Mouse (Mus musculus): ENCODE measurements at regions not wholly inside any gene's neighbourhood (a gene's known extent, or its start where the extent isn't known, plus 50 kb on each side); places are given as distances from the start of the nearest gene placed in this dataset.

- no peak for DNase-seq
Measured at GRCm38 (mm10) chr13:110642792-110643191, 247.9 kb downstream of the Plk2 start.

GRCm38 (mm10) chr13:110643198-110643896, 248.5 kb downstream of the Plk2 start:
- Histone ChIP-seq H3K4me3 (ENCODE audit: insufficient read depth, low read depth, low read length) (peak overlapping the region; percentile 18; the same call in 1 of the 2 replicates), H3K27ac (ENCODE audit: insufficient read depth, low read depth, low read length) (peak overlapping the region; percentile 59; the same call in 1 of the 2 replicates), H3K4me1 (ENCODE audit: control insufficient read depth, insufficient read depth, low read length) (0 out of 2 replicates have a peak, but pooled peaks cover 6% of the 10 kb centered on the region), H3K27me3 (replicated peaks; ENCODE audit: control insufficient read depth, insufficient read depth, low read length) (no peaks in the 10 kb centered on the region), H3K36me3 (ENCODE audit: control insufficient read depth, insufficient read depth, low read length) (no peaks in the 10 kb centered on the region)
- 16% methylated on average over 11 of the region's 11 CpGs for WGBS
- DNase-seq: peak; percentile 60
- TF ChIP-seq CTCF (conservative IDR thresholded peaks at IDR 0.05; ENCODE audit: insufficient read depth, insufficient read length, low read depth, low read length) (no peak), POLR2A (IDR thresholded peaks at IDR 0.05; ENCODE audit: low read depth, low read length) (no peak)

More at GRCm38 (mm10) chr13:110642792-110643191, 247.9 kb downstream of the Plk2 start:
- Histone ChIP-seq H3K27ac (ENCODE audit: insufficient read depth, low read depth, low read length) (no peak overlapping the region), H3K4me1 (ENCODE audit: control insufficient read depth, insufficient read depth, low read length) (0 out of 2 replicates have a peak, but pooled peaks cover 6% of the 10 kb centered on the region), H3K27me3 (replicated peaks; ENCODE audit: control insufficient read depth, insufficient read depth, low read length) (no peaks in the 10 kb centered on the region), H3K36me3 (ENCODE audit: control insufficient read depth, insufficient read depth, low read length) (no peaks in the 10 kb centered on the region), H3K4me3 (ENCODE audit: insufficient read depth, low read depth, low read length) (no peak overlapping the region)
- 79% methylated on average over 3 of the region's 3 CpGs for WGBS
- TF ChIP-seq POLR2A (IDR thresholded peaks at IDR 0.05; ENCODE audit: low read depth, low read length) (no peak), CTCF (conservative IDR thresholded peaks at IDR 0.05; ENCODE audit: insufficient read depth, insufficient read length, low read depth, low read length) (no peak)

- peak overlapping the region; percentile 18; the same call in 1 of the 2 replicates for H3K4me3 ChIP-seq (ENCODE audit: insufficient read depth, low read depth, low read length)
- no peak for DNase-seq
- no peaks in the 10 kb centered on the region for H3K27me3 ChIP-seq (replicated peaks; ENCODE audit: control insufficient read depth, insufficient read depth, low read length)
- H3K36me3 ChIP-seq (ENCODE audit: control insufficient read depth, insufficient read depth, low read length): no peaks in the 10 kb centered on the region
- 0 out of 2 replicates have a peak overlapping the region, but pooled peaks have one; percentile 59 for H3K27ac ChIP-seq (ENCODE audit: insufficient read depth, low read depth, low read length)
- 0 out of 2 replicates have a peak, but pooled peaks cover 6% of the 10 kb centered on the region for H3K4me1 ChIP-seq (ENCODE audit: control insufficient read depth, insufficient read depth, low read length)
- 41% methylated on average over 3 of the region's 3 CpGs for WGBS
- no peak for TF ChIP-seq POLR2A (IDR thresholded peaks at IDR 0.05; ENCODE audit: low read depth, low read length)
- TF ChIP-seq CTCF (conservative IDR thresholded peaks at IDR 0.05; ENCODE audit: insufficient read depth, insufficient read length, low read depth, low read length): no peak
Measured at GRCm38 (mm10) chr13:110643897-110644213, 249.0 kb downstream of the Plk2 start.

GRCm38 (mm10) chr13:110649378-110649777, 254.5 kb downstream of the Plk2 start:
- no peak for DNase-seq
- 75% methylated on average over 1 of the region's 1 CpGs for WGBS
- Histone ChIP-seq H3K4me3 (ENCODE audit: insufficient read depth, low read depth, low read length) (no peak overlapping the region), H3K4me1 (ENCODE audit: control insufficient read depth, insufficient read depth, low read length) (no peaks in the 10 kb centered on the region), H3K27me3 (replicated peaks; ENCODE audit: control insufficient read depth, insufficient read depth, low read length) (no peaks in the 10 kb centered on the region), H3K36me3 (ENCODE audit: control insufficient read depth, insufficient read depth, low read length) (no peaks in the 10 kb centered on the region), H3K27ac (ENCODE audit: insufficient read depth, low read depth, low read length) (no peak overlapping the region)
- TF ChIP-seq POLR2A (IDR thresholded peaks at IDR 0.05; ENCODE audit: low read depth, low read length): no peak

- WGBS: 42% methylated on average over 2 of the region's 2 CpGs
- no peak for TF ChIP-seq POLR2A (IDR thresholded peaks at IDR 0.05; ENCODE audit: low read depth, low read length)
- TF ChIP-seq CTCF (conservative IDR thresholded peaks at IDR 0.05; ENCODE audit: insufficient read depth, insufficient read length, low read depth, low read length): no peak
- H3K36me3 ChIP-seq (ENCODE audit: control insufficient read depth, insufficient read depth, low read length): no peaks in the 10 kb centered on the region
- DNase-seq: no peak
- H3K4me3 ChIP-seq (ENCODE audit: insufficient read depth, low read depth, low read length): no peak overlapping the region
- H3K27me3 ChIP-seq (replicated peaks; ENCODE audit: control insufficient read depth, insufficient read depth, low read length): no peaks in the 10 kb centered on the region
- H3K27ac ChIP-seq (ENCODE audit: insufficient read depth, low read depth, low read length): no peak overlapping the region
- no peaks in the 10 kb centered on the region for H3K4me1 ChIP-seq (ENCODE audit: control insufficient read depth, insufficient read depth, low read length)
Measured at GRCm38 (mm10) chr13:110649870-110650497, 255.1 kb downstream of the Plk2 start.

GRCm38 (mm10) chr13:110652201-110652600, 257.4 kb downstream of the Plk2 start:
- Histone ChIP-seq H3K4me1 (ENCODE audit: control insufficient read depth, insufficient read depth, low read length) (no peaks in the 10 kb centered on the region), H3K36me3 (ENCODE audit: control insufficient read depth, insufficient read depth, low read length) (no peaks in the 10 kb centered on the region), H3K4me3 (ENCODE audit: insufficient read depth, low read depth, low read length) (no peak overlapping the region), H3K27me3 (replicated peaks; ENCODE audit: control insufficient read depth, insufficient read depth, low read length) (no peaks in the 10 kb centered on the region), H3K27ac (ENCODE audit: insufficient read depth, low read depth, low read length) (no peak overlapping the region)
- WGBS: 62% methylated on average over 7 of the region's 7 CpGs
- TF ChIP-seq CTCF (conservative IDR thresholded peaks at IDR 0.05; ENCODE audit: insufficient read depth, insufficient read length, low read depth, low read length) (no peak), POLR2A (IDR thresholded peaks at IDR 0.05; ENCODE audit: low read depth, low read length) (no peak)
- DNase-seq: no peak

GRCm38 (mm10) chr13:110665073-110665800, 270.4 kb downstream of the Plk2 start:
- Histone ChIP-seq H3K27ac (ENCODE audit: insufficient read depth, low read depth, low read length) (no peak overlapping the region), H3K36me3 (ENCODE audit: control insufficient read depth, insufficient read depth, low read length) (no peaks in the 10 kb centered on the region), H3K27me3 (replicated peaks; ENCODE audit: control insufficient read depth, insufficient read depth, low read length) (no peaks in the 10 kb centered on the region), H3K4me1 (ENCODE audit: control insufficient read depth, insufficient read depth, low read length) (no peaks in the 10 kb centered on the region), H3K4me3 (ENCODE audit: insufficient read depth, low read depth, low read length) (no peak overlapping the region)
- TF ChIP-seq POLR2A (IDR thresholded peaks at IDR 0.05; ENCODE audit: low read depth, low read length): no peak
- TF ChIP-seq CTCF (conservative IDR thresholded peaks at IDR 0.05; ENCODE audit: insufficient read depth, insufficient read length, low read depth, low read length): no peak; the same call in 1 of the 2 replicates
- no peak for DNase-seq
- WGBS: 56% methylated on average over 2 of the region's 2 CpGs

Data from kidney, adult 2 months (tissue).